Mouse (Mus musculus) spleen, postnatal 4 days (tissue): ENCODE data around the gene Chst14.

Experiments used
- DNase-seq, 2 experiments: peaks; one replicate each; pipeline ENCODE4 v3.0.0; 2022; ENCODE audit warnings: low spot score in 2 of 2

The Chst14 gene

GRCm38 (mm10) chr2:118905433-118906117 lies 20.7 kb upstream of the Chst14 start:
- no peak for DNase-seq

- DNase-seq, result no peak
Measured at GRCm38 (mm10) chr2:118906118-118906492, 20.2 kb upstream of the Chst14 start.

GRCm38 (mm10) chr2:118907781-118908180 lies 18.5 kb upstream of the Chst14 start:
- no peak for DNase-seq

DNA sequence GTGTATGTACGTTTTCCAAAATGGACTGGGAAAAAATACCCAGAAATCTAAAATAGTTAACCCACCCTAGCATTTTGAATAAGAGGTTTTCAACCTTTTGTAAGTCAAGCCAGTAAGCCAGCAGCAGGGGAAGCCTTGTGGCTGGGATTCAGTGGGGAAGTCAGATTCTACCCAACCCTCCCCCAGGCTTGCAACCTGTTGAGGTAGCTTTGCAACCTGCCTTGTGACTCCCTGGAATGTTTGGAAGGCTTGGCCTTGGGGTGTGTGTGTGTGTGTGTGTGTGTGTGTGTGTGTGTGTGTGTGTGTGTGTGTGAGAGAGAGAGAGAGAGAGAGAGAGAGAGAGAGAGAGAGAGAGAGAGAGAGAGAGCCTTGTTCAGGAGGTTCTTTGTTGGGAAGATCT lies 17.1 kb upstream of the Chst14 start:
- DNase-seq, result no peak

DNA sequence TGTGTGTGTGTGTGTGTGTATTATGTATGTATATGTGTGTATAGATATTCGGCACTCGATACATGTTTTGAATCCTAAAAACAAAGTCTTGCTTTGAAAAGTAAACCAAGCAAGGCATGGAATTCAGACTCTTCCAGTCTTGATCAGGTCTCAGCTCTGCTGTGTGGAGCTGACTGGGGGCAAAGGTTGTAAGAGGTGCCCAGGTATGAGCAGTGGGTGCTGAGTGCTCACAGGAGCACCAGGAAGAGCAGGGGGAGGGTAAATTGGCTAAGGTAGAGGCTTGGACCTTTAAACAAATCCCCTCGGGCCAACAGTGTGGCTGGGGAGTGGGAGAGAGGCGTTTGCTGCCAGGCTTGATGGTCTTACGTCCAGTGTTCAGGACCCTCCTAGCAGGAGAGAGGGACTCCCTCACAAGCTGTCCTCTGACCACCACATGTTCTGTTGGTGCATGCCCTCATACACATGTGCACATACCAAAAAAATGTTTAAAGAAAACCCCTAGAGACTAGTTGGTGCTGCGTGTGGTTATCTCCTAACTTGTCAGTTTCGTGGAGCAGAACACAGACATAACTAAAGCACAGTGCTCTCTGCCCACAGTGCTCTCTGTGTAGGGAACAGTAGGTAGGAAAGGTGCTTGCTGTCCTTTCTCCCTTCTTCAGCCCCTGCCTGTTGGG lies 15.6 kb upstream of the Chst14 start:
- no peak for DNase-seq

GRCm38 (mm10) chr2:118912706-118913105 lies 13.6 kb upstream of the Chst14 start:
- DNase-seq, result no peak

- DNase-seq, result no peak
Measured at GRCm38 (mm10) chr2:118913551-118914276, 12.6 kb upstream of the Chst14 start.

DNA sequence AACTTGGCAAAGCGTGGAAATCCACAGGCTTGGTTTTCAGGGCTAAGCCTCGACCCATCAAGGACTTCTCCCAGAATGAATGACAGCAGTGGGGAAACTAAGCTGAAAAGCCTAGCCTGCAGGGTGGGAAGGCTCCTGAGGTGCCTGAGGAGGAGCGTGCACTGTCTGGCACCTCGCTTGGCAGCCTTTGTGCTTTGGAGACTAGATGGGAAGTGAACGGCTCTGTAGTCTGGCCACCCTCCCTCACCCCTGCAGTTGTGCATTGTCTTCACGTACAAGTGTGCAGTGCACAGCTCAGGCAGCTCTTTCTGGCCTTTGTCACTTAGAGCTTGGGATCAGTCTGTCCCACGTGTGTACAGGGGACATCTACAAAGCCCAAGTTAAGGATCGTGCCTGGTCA lies 11.6 kb upstream of the Chst14 start:
- DNase-seq, result no peak

GRCm38 (mm10) chr2:118916436-118916835 lies 9.9 kb upstream of the Chst14 start:
- no peak for DNase-seq

DNA sequence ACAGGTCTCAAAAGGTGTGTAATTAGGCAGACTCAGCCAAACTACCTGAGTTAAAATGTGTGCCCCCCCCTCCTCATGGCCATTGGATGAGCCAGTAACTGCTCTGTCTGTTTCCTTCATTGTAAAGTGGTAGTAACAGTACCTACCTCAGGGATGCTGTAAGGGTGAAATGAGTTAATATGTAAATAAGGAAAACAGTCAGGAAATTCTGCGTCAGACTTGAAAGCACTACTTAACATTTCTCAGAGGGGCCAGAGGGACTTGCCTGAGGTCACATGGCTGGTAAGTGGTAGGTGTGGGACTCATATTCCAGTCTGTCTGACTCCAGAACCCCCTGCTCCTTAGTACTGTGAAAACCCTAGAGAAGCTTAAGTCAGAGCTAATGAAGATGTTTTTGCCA lies 7.8 kb upstream of the Chst14 start:
- no peak for DNase-seq

- DNase-seq, result no peak
Measured at GRCm38 (mm10) chr2:118920428-118920827, 5.9 kb upstream of the Chst14 start.

DNA sequence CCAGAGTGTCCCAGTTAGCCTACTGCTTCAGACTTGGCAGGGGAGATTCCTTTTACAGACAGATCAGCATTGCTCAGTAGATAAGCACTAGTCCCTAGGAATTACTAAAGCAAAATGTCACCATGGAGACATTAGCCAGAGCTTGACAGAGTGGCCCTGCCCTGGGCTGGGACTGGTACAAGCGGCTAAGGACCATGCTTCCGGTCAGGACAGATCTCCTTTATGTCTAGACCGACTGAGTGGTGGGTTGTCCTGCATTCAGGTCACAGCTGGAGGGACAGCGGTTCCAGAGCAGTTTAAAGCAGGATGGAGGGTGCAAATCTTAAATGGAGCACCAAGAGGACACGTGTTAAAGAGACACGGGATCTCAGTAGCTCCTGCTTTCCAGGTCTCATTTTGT lies 344 bp upstream of the Chst14 start:
- no peak for DNase-seq

DNA sequence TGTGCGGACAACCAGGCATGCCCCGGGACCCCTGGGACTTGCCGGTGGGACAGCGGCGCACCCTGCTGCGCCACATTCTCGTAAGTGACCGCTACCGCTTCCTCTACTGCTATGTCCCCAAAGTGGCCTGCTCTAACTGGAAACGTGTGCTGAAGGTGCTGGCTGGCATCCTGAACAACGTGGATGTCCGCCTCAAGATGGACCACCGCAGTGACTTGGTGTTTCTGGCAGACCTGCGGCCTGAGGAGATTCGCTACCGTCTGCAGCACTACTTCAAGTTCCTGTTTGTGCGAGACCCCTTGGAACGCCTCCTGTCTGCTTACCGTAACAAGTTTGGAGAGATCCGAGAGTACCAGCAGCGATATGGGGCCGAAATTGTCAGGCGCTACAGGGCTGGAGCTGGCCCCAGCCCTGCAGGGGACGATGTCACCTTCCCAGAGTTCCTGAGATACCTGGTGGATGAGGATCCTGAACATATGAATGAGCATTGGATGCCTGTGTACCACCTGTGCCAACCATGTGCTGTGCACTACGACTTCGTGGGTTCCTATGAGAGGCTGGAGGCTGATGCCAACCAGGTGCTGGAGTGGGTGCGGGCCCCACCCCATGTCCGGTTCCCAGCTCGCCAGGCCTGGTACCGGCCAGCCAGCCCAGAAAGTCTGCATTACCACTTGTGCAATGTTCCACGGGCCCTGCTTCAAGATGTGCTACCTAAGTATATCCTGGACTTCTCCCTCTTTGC lies 873 bp downstream of the Chst14 start:
- no peak for DNase-seq

GRCm38 (mm10) chr2:118941341-118941740 lies 15.0 kb downstream of the Chst14 start:
- no peak for DNase-seq

DNA sequence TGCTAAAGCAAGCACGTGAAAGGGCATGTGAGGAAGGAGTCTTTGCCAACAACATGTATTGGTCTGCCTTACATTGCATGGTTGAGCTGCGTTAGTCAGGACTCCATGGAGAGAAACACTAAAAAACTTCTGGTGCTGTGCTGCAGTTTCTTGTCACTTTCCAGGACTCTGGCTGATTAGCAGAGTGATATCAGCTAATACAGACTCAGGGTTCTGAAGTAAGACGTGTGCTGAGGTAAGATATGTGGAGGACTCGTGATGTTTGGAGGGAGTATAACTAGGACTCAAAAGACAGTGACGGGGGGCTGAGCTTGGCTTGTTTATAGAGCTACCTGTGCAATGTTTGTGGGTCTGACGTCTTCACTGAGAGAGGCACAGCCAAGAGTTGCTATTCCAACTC lies 16.9 kb downstream of the Chst14 start:
- DNase-seq, result no peak

GRCm38 (mm10) chr2:118948818-118949217 lies 22.5 kb downstream of the Chst14 start:
- peak in 1 of 2 experiments; percentile 64 for DNase-seq

DNA sequence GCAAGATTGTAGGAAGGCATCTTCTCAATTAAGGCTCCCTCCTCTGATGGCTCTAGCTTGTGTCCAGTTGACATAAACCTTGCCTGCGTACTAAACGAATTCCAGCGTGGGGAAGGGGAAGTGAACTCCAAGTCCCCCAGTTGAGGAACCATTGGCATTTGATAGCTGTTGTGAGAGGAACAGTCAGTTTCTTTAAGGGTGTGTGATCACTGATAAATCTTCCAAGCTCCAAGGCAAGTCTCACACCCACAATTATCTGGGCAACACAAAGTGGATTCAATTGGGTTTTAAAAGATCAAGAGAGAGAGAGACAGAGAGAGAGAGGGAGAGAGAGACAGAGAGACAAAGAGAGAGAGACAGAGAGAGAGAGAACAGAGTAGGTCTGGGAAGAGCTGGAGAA lies 23.4 kb downstream of the Chst14 start:
- DNase-seq, result no peak

DNA sequence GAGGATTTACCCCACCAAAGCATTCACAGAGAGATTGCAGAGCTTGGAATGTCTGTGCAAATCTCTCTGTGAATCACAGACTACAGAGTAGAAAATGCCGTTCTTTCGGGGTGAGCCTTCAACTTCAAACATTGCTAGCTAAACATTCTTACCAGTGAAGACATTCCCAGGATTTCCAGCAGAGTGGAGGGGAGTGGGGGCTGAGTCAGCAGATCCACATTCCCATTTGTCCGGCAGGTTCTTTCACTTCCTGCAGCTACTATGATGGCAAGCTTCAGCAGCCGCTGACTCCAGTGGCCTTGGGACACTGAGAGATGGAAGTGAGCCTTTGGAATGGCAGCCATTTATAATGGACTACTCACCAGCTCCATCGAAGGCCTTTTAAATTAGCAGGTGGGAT lies 30.2 kb downstream of the Chst14 start:
- no peak for DNase-seq

DNA sequence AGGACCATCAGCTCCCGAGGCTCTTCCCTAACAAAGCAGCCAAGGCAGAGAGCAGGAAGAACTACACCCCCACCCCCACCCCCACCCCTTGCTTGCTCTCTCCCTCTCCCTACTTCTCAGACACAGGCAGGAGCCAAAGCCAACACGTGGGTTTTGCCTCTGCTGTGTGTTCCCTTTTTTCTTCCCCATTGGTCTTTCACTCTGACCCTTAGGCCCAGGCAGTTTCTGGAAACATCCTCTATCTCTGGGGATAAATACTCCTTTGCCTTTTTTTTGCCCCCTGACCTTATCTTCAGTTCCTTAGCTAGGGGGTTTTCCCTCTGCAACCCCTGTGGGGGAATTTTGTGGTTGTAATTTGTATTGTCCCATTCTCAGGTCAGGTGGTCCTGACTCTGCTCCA lies 33.3 kb downstream of the Chst14 start:
- no peak for DNase-seq

DNA sequence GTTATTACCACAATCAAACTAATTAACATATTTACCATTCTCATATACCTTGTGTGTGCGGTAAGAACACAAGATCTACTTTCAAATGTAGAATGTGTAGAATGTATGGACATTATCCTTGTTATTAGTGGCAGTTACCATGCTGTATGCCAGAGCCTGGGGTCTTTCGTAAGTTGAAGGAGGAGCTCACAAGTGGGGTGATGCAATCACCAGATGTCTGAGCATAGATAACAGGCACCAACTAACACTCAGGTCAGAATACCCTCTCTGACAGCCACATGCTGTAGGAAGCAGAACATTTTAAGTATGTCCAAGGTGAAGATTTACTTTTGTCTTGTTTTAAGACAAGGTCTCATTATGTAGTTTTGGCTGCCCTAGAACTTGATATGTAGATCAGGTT lies 34.1 kb downstream of the Chst14 start:
- no peak for DNase-seq

DNA sequence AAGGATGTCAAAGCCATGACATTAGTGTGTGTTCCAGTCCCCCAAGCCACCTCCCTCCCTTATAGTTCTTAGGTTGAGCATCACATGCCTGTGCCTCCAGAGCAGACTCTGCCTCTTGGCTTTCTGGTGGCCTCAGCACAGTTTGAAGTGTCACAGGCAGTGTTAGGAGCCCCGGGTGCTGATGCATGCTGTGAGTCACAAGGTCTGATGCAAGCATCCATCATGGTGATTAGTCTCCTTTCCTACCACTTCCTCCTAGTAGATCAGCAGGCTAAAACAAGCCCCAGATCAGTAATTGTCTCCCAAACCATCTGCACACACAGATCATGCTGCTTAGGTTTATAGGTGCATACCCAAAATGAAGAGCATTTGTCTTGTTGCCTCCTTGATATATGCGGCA lies 35.2 kb downstream of the Chst14 start:
- DNase-seq, result no peak

- DNase-seq, result no peak
Measured at GRCm38 (mm10) chr2:118963007-118963675, 36.8 kb downstream of the Chst14 start.
